Mouse (Mus musculus) cerebellum, postnatal 10 days (tissue): Measurements from ENCODE around the gene Cdkal1.

Source experiments
- DNase-seq, 2 experiments: peaks; one replicate each; pipeline ENCODE4 v3.0.0; 2021; ENCODE audit warnings: mixed read lengths in 2 of 2

The Cdkal1 gene

DNA sequence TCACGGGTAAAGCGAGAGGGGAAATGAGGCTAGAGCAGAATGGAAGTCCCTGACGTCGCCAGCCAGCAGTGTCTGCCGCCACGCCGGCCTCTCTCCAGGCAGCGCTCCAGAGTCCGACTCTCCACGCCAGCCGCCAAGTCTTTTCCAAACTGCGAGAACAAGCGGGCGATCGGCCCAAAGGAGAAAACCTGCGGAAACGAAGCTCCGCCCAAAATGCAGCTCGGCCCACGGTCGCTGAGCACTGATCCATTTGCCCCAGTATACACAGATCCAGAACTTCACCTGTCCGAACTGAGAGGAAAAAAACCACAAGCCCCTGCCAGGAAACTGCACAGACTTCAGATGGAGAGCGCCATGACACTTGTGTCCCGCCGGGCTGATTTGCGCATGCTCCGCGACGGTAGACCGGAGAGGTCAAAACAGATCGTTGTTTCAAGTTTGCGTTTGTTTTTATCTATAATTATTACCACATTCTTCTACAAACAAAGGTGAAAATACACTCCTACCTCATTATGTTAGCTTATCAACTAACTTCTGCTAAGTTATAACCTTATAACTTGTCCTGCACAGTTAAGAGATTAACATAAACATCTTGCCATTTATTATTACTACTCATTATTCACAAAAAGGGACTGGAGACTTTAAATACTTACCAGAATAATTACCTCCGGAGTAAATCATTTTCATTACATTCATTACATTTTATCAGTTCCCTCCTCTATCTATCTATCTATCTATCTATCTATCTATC lies at the start of gene Cdkal1:
Gene Cdkal1, minus strand, starts transcription at position 394 of the 751 bp plus-strand sequence.
- peak; percentile 89 to 92 for DNase-seq

DNA sequence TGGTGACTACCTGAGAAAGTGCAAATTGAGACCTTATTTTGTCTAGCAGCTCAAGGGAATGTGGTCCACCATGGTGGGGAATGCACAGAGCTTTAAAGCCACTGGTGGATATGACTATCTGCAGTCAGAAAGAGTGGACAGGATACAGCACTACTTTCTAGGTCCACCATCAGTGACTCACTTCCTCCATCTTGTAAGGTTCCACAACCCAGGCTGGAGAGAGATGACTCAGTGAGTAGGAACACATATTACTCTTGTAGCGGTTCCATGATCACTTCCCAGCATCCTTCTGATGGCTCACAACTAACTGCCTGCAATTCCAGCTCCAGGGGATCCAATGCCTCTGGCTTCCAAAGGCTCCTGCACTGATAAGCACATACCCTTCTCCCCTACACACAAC lies 47.9 kb upstream of the Cdkal1 start:
- no peak for DNase-seq

DNA sequence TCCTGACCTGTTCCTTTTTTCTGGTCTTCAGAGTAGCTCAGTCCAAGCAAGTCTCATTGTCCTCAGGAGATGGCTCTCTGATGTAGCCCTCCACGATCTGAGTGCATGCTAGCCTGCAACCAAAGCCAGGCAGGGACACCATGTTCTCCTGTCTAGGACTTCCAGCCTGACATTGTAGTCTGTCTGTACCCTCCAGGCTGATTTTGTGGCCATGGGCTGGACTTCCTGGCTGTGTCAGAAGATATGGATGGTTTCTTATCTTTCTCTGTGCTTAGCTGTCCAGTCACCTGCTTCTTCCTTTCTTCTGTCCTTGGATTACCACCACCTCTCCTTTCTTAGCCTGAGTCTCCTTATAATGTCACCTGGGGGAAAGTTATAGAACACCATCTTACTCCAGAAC lies 47.2 kb upstream of the Cdkal1 start:
- DNase-seq = no peak

DNA sequence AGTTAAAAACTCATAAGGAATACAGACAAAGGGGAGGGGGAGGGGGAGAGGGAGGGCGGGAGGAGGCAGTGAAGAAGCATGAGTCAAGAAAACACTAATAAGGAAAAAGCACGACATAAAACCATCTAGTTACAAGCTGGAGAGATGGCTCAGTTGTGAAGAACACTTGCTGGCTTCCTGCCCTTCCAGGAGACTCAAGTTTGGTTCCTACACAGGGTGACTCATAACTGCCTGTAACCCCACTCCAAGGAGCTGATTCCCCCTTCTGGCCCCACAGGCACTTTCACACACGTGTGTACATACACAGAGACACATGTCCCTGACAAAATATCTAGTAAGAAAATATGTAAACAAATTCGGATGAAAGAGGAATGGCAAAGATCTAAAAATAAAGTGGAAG lies 46.2 kb upstream of the Cdkal1 start:
- DNase-seq = no peak

DNA sequence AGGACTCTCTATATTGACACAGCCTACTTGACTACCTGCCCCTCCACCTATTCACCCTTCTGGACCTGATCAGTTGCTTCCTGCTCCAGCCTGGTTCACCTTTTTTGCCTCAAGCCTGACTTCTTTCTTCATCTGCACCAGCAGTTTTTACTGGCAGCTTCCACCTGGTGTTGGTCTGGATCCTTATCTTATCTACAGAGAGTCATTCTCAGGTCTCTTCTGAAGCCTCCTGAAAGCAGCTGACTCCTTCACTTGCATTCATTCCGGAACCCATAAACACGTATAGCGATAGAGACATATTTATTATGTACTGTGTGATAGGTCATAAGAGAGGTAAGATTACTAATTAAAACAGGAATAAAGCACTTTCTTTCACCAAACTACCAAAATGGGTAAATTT lies 11.3 kb upstream of the Cdkal1 start:
- DNase-seq = no peak

DNA sequence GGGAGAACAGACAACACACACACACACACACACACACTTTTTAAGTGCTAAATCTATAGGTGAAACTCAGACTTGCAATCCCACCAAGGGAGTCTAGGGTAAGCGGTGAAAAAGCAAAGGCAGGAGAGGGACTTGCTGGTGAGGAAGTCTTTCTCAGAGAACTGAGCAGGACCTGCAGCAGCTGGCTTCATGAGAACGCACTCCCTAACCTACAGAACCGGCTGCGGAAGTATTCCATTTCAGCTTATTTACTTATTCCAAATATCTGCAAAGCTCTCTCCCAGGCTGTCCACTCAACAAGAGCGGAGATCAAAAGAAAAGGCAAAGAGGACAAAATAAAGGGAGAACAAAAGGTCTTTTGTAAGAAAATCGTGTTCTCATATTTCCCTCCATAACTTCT lies 8.9 kb upstream of the Cdkal1 start:
- no peak for DNase-seq

DNA sequence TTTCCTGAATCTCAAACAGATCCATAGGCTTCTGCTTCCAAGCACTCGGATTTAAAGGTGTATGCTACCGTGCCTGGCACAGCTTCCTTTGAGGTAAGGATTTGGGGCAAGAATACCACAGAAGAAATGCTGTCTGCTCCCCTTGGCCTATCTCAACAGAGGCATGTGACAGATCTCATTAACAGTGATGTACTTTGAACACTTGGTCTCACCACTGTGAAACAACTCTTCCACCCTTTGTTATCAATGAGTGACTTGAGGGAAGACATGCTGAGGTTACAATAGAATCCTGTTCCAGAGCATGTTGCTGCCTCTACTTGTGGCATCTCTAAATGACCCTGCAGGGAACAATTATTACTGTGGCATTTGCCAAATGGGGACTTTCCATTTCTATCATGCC lies 4.6 kb upstream of the Cdkal1 start:
- no peak for DNase-seq

DNA sequence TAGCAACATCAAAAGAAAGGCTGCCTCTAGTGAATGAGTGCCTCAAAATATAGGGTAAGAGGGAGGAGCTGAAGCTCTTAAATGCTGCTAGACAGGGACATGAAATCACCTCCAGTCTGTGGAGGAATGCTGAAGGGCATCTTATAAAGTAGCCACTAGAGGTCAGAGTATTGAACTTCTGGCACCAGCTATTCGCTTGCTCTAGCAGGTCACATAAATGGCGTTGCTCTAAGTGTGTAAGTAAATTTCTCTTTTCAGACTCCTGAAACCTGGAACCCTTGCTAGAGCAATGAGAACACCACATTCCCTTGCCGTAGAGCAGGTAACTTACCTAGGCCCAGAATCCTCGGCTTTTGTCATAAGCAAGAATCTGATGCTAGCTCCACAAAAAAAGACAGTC lies 2.0 kb upstream of the Cdkal1 start:
- DNase-seq = peak; percentile 39 to 70

DNA sequence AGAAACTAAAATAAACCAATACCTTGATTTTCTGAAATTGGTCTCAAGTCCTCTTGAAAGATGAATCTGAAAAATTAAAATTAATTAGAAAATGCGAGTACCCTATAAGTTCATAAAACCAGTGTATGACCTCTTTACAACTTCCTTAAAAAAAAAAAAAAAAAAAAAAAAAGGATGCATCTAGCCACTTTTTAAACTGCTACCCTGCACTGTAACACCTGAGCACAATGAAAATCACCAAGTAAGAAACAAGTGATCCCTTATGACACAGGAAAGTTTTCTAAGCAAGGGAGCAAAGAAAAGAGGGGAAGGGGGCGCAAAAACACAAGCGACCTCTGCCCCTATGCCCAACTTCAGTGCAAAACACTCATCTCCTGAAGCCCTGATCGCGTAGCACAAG lies 598 bp downstream of the Cdkal1 start:
- no peak for DNase-seq

DNA sequence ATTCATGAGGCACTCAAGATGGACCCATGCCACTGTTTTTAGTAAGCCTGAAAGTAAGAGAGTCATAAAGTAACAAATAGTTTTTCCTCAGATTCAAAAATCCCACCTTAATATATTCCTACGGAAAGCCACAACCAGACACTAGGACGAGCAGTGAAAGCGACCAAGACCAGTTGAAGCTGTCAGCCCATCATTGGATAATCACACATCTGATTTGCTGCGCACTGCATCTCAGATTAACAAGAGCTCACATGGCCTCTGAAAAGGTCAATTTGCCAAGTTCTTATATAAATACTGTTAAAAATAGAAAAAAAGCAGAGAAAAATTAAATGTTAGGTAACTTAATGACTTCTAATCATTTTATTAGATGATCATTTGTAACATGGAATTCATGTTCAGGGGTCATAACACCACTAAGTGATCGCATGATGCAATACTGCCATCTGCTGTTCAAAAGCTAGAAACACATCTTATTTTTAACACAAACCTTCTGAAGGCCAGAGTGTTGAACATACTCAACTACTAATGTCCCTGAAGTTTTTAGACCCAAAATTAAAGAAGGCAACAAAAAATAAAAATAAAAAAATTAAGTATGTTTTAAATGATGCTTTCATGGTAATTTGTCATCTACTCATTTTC lies 16.9 kb downstream of the Cdkal1 start:
- peak; percentile 24 to 59 for DNase-seq

DNA sequence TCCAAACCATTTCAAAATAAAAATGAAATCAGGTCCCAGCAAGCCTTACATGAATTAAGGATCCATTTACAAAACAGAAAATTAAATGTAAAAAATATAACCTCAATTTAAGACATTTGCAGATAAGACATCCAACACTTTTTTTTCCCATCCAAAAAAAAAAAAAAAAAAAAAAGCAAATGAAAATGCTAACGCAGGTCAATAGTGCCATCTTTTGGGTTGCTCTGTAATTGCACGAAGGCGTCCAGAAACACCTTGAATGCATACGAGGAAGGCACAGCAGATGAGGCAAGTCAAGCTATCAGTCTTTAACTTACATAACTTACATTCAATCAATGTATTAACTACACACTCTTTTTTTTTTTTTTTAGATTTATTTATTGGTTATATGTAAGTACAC lies 20.3 kb downstream of the Cdkal1 start:
- peak; percentile 75 to 83 for DNase-seq

DNA sequence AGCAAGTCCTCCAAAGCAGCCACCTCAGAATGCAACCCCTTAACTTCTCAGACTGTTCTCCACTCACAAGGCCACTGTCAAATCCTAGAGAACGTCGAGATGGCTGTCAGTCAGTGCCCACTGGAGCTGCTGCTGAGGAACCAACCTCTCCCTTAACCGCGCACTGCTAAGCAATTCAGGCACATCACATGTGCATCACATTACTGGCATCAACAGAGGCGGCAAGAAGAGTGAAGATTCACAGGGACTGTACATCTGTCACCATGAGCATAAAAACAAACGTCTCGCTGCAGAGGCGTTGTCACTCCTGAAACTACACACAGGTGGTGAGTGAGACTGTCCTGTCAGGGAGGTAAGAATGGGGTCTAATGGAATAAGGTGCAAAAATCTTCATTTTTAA lies 21.7 kb downstream of the Cdkal1 start:
- no peak for DNase-seq

DNA sequence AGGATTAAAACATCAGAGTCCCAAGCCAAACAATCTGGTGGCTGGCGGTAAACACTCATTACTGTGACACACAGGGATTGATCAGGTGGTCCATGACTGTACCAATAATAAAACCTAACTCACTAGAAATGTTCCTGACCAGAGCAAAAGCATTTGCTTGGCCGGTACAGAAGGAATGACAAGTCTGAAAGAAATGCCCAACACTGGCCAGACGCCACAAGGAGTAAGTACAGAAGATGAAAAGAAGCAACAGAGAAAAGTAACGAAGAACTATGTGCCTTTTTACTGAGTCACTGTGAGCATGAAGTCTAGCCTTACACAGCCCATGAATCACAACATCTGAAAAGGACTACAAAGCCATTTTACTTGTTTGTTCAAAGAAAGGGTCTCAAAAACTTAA lies 24.3 kb downstream of the Cdkal1 start:
- DNase-seq = no peak

DNA sequence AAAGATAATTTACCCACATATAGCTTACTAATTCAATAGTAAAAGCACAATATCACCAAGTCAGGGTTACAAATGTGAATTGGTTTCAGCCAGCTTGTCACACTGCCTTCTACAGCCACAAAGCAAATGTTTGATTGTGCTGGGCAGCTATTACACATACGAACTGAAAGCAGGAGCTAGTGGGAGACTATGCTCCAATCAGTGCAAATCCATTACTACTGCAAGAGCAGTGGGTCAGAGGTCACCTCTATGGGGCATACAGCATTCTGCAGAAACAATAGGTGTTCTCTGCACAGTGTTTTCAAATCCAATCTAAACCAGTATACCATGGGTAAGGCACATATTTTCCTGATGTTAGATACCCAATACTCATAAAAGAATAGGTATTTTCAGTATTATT lies 27.4 kb downstream of the Cdkal1 start:
- no peak for DNase-seq

DNA sequence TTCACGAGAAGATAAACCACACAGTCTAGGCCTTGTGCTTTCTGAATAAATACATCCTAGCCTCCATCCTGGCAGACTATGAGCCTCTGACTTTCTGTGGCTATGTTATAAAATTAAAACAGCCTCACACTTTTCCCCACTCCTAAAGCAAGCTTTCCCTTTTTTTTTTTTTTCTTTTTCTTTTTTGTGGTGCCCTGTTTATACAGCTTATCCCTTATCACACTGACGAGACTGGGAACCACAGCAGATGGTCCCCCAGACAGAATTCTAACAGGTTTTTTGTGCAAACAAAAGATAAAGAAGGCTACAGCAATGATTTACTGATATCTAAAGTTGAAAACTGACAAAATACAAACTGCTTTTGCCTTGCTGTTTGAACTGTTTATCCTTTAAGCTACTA lies 29.0 kb downstream of the Cdkal1 start:
- no peak for DNase-seq

DNA sequence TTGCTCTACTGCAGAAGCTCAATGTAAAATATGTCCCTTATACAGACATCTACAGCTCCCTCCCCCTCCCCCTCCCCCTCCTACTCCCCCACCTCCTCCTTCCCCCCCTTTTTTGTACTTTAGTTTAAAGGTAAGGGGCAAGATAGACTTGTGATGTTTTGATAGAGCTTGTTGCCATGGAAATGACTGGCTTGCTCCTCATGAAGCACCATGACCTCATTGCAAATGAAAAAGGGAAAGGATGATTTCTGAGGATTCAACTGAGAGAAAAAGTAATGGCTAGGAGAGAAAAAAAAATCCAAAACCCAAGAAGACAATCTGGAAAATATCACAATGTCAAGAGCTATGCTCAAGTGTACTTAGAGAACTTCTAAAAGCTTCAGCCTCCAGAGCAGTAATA lies 29.4 kb downstream of the Cdkal1 start:
- no peak for DNase-seq

DNA sequence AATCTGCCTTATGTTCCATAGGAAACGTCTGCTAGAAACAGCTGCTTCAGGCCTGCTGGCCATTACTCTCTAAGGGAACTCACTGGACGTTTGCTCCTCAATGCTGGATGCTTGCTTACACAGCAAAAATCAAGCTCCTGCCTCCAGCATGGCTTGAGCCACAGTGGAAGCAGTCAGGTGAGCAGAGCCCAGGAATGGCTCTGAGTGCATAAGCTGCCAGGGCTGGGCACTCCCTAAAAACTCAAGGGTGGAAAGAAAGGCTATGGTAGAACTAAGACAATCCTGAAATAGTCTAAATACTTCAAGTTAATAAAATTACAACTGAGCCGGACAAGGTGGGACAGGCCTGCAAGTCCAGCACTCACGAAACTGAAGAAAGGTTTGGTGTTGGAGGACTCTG lies 30.7 kb downstream of the Cdkal1 start:
- no peak for DNase-seq

DNA sequence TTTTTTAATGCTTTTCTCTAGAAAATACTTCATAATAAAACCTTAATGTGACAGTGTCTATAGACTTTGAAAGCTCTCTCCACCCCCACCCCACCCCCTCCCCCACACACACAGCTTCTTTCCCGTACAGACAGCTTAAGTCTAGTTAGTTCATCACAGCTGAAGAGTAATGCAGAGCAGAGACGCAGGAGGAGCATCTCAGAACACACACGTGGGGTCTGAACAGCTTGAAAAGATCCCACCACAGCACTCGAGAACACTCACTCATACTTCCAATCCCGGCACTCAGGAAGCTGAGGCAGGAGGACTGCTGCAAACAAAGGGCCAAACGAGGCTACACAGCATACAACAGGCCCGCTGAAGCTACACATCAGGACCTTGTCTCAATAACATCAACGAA lies 31.1 kb downstream of the Cdkal1 start:
- no peak for DNase-seq

DNA sequence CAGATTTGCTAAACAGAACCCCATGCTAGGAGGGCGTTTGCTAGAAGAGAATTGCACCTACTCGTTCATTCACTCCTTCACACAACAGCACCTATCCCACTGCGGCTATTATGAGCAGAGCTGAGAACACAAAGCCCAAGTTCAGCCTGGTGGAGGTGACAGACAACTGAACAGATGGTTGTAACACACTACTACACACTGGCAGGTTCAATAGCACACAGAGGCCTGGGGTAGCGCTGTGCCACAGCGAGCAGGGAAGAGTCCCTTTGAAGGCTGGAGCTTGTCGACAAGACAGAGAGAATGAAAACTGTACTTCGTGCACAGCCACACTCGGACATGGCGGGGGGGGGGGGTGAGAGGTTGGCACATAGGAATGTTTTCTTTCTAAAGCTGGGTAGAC lies 31.6 kb downstream of the Cdkal1 start:
- peak; percentile 73 to 78 for DNase-seq

DNA sequence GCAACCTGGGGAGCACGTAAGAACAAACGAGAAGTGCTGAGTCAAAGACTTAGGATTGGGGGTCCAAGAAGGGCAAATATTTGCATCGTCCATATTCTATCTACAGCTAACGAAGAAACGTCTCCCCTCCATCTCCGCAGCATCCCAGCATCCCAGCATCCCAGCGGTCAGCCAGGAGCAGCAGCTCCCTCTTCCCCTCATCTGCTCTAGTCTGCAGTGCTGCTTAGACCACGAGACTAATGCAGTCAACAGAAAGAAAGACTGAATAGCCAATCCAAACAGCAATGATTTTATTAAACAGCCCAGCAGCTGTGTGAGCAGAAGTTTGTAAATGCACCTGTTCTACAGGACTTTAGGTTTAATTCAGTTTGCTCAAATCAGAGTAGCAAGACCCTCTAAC lies 32.0 kb downstream of the Cdkal1 start:
- peak; percentile 18 to 31 for DNase-seq

DNA sequence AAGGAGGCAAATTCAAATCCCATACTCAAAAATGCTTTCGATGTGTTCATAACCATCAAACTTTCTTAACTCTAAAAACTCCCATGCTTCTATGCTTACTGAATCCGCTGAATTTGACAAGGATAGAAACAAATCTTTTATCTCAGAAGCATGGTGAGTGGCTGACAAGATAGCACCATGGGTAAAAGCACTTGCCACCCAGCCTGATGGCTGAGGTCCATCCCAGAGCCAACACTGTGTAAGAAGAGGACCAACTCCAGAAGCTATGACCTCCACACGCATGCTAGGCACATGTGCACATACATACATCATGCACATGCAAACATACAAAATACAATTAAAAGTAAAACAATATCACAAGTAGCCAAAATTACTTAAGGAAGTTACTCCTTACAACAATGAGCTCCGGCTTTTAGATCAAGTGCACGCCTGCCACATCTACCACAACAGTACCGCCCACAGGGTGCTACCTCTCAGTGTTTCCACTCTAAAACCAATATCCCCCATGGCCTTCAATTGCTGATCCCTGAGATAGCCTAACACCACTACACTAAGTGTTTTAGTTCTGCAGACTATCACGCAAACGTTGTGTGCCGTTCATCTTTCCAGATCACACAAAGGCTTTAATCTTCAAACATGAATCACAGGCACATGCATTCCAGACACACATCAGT lies 35.4 kb downstream of the Cdkal1 start:
- DNase-seq = no peak

DNA sequence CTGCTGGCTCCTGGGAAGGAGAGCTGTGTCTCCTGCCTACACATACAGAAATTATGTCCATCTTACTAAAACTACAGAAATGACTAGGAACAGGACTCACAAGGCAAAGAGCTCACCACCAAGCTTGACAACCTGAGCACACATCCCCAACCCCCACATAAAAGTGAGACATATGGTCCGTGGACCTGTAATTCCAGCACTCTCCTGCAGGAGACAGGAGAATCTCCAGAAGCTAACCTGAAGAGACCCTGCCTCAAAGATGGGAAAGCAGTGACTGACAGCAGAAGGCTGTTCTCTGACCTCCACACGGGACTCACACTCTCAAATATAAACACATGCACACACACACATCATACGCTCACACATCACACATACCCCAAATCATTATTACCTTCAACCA lies 36.3 kb downstream of the Cdkal1 start:
- DNase-seq = peak in 1 of 2 experiments; percentile 30

DNA sequence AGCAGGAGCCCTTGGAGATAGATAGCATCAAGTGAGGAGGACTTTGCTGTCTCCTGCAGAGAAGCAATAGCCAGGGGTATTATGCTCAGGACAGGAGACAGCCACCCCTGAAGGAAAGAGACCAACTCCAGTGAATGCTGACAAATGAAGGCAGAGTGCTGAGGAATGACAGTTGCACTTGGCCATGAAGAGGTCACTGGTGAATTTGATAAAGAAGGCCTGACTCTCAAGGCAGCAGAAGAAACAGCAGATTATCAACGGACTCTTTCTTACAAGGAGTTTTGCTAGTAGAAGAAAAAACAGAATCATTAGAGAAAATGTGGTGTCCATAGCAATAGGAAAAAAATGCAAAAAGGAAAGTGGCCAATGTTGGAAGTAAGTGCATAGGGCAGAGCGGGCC lies 37.2 kb downstream of the Cdkal1 start:
- DNase-seq = no peak

DNA sequence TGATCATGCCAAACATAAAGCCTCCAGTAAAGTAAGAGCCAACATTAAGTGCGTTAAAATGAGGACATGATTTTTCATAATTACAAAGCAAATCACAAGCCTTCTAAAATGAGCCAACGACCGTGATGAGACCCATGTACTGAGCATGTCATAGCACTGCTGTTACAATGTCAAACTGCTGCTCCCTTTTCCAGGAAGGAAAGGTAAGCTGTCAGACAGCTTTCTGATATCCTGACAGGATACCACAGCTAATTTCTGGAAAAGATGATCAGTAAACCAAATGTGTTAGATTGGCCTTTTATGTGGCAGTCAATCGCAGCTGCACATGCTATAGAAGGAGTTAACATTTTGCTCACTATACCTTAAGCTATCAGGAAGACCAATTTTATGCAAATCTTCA lies 44.7 kb downstream of the Cdkal1 start:
- no peak for DNase-seq
